Mouse (Mus musculus): Measurements from ENCODE around the gene Pip5k1a.
A peak's percentile ranks its signal among the peaks of the same experiment; 100 is the strongest.
"Not testable (repeated sequence)": the region's sequence is repeated elsewhere in the genome, so short reads cannot be mapped to it uniquely, and the experiment has no call there.

Pip5k1a gene

GRCm38 (mm10) chr3:95106338-95107117, at the start of gene Pip5k1a:
TSS of gene Pip5k1a (minus strand) at chr3:95106930.
- DNase-seq (ENCODE audit: low read depth, low spot score): peak; percentile 100

- no peak for DNase-seq (ENCODE audit: low read depth, low spot score)
Measured at GRCm38 (mm10) chr3:95153874-95154273, 47.1 kb upstream of the Pip5k1a start.

- DNase-seq (ENCODE audit: low read depth, low spot score): no peak
Measured at GRCm38 (mm10) chr3:95147924-95148323, 41.2 kb upstream of the Pip5k1a start.

GRCm38 (mm10) chr3:95142617-95143011, 35.9 kb upstream of the Pip5k1a start:
- DNase-seq (ENCODE audit: low read depth, low spot score): peak; percentile 87

GRCm38 (mm10) chr3:95141952-95142616, 35.4 kb upstream of the Pip5k1a start, which contains the start of gene Tnfaip8l2:
TSS of gene Tnfaip8l2 (minus strand) at chr3:95142360.
- DNase-seq (ENCODE audit: low read depth, low spot score): no peak

- no peak for DNase-seq (ENCODE audit: low read depth, low spot score)
Measured at GRCm38 (mm10) chr3:95141474-95141873, 34.7 kb upstream of the Pip5k1a start.

GRCm38 (mm10) chr3:95140795-95141194, 34.1 kb upstream of the Pip5k1a start:
- no peak for DNase-seq (ENCODE audit: low read depth, low spot score)

GRCm38 (mm10) chr3:95140289-95140595, 33.5 kb upstream of the Pip5k1a start:
- no peak for DNase-seq (ENCODE audit: low read depth, low spot score)

- no peak for DNase-seq (ENCODE audit: low read depth, low spot score)
Measured at GRCm38 (mm10) chr3:95139586-95140288, 33.0 kb upstream of the Pip5k1a start.

GRCm38 (mm10) chr3:95136336-95136735, 29.6 kb upstream of the Pip5k1a start:
- DNase-seq (ENCODE audit: low read depth, low spot score): no peak

GRCm38 (mm10) chr3:95135433-95136052, 28.8 kb upstream of the Pip5k1a start:
- DNase-seq (ENCODE audit: low read depth, low spot score): no peak

GRCm38 (mm10) chr3:95135023-95135422, 28.3 kb upstream of the Pip5k1a start:
- no peak for DNase-seq (ENCODE audit: low read depth, low spot score)

GRCm38 (mm10) chr3:95134133-95134532, 27.4 kb upstream of the Pip5k1a start:
- DNase-seq (ENCODE audit: low read depth, low spot score): not testable (repeated sequence)

- DNase-seq (ENCODE audit: low read depth, low spot score): peak; percentile 92
Measured at GRCm38 (mm10) chr3:95133680-95134101, 27.0 kb upstream of the Pip5k1a start, which contains the start of the genes Scnm1 and Lysmd1. TSS of gene Scnm1 (minus strand) at chr3:95134011. TSS of gene Lysmd1 (plus strand) at chr3:95134088.

- DNase-seq (ENCODE audit: low read depth, low spot score): no peak
Measured at GRCm38 (mm10) chr3:95133176-95133575, 26.4 kb upstream of the Pip5k1a start.

- not testable (repeated sequence) for DNase-seq (ENCODE audit: low read depth, low spot score)
Measured at GRCm38 (mm10) chr3:95132389-95132788, 25.7 kb upstream of the Pip5k1a start.

GRCm38 (mm10) chr3:95130081-95130480, 23.4 kb upstream of the Pip5k1a start:
- DNase-seq (ENCODE audit: low read depth, low spot score): peak; percentile 80

GRCm38 (mm10) chr3:95129226-95129651, 22.5 kb upstream of the Pip5k1a start:
- DNase-seq (ENCODE audit: low read depth, low spot score): peak; percentile 88

- DNase-seq (ENCODE audit: low read depth, low spot score): peak; percentile 85
Measured at GRCm38 (mm10) chr3:95124972-95125371, 18.2 kb upstream of the Pip5k1a start.

GRCm38 (mm10) chr3:95124246-95124645, 17.5 kb upstream of the Pip5k1a start, which contains the start of gene Tmod4:
TSS of gene Tmod4 (plus strand) at chr3:95124476.
- peak; percentile 89 for DNase-seq (ENCODE audit: low read depth, low spot score)

GRCm38 (mm10) chr3:95121580-95121979, 14.8 kb upstream of the Pip5k1a start:
- DNase-seq (ENCODE audit: low read depth, low spot score): no peak

GRCm38 (mm10) chr3:95117751-95118150, 11.0 kb upstream of the Pip5k1a start:
- DNase-seq (ENCODE audit: low read depth, low spot score): no peak

All from skeletal muscle tissue, adult 2 months (tissue).